Mouse (Mus musculus) gonadal fat pad, adult 2 months (tissue): ENCODE results near the gene A730061H03Rik. TPM values are rescaled to one million over a fixed set of nuclear protein-coding genes. Genes with fewer than 3 reads are reported as not detected.
A peak's percentile ranks its signal among the peaks of the same experiment; 100 is the strongest.

Experiments used
- DNase-seq: peaks from one replicate; pipeline ENCODE4 v3.0.0-alpha.2; 2012; ENCODE audit warnings: low read depth
- polyA plus RNA-seq: library from polyadenylated mRNA; depleted of rRNA; stranded (reverse); fragments of >200 nt; gene quantifications from 2 replicates; pipeline ENCODE4 v1.2.3, GENCODE M21; 2012

A730061H03Rik gene
- polyA plus RNA-seq, 1 experiment = 6.6 TPM

DNA sequence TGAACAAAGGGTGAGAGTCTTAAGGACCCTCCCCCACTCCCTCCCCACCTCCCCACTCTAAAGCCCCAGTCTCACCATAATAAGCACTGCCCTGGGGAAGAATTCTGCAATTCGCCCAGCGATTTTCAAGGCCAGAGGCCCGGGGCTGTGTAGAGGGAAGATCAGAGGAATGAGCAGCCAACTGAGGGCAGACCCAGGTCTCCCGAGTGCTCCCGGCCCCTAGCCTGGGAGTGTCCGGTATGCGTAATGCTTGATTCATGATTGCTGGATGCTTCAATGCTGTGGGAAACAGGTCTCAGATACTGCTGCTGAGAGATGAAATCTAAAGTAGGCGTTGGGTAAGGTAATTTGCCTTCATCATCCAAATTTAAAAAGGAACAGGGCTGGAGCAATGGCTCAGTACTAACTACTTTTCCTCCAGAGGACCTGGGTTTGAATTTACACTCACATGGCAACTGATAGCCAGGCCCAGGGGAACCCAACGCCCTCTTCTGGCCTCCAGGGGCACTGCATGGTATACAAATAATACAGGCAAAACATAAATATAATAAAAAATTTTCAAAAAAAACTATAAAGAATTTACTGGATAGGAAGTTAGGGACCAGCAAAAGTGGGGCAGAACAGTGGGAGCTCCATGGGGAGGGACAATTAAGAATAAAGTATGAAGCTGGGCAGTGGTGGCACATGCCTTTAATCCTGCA, 21.9 kb upstream of the A730061H03Rik start:
- DNase-seq = no peak

DNA sequence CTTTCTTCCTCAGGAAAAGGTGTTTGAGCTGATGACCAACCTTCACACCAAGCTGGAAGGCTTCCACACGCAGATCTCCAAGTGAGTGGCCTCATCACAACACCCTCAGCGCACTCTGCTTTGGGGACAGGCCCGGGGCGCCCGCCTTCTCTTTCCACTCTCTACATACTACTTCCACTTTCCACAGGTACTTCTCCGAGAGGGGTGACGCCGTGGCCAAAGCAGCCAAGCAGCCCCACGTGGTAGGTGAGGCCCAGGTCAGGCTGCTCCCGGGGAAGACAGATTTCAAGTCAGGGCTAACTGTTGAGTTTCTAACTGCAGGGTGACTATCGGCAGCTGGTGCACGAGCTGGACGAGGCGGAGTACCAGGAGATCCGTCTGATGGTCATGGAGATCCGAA, 20.5 kb upstream of the A730061H03Rik start:
- DNase-seq = no peak

DNA sequence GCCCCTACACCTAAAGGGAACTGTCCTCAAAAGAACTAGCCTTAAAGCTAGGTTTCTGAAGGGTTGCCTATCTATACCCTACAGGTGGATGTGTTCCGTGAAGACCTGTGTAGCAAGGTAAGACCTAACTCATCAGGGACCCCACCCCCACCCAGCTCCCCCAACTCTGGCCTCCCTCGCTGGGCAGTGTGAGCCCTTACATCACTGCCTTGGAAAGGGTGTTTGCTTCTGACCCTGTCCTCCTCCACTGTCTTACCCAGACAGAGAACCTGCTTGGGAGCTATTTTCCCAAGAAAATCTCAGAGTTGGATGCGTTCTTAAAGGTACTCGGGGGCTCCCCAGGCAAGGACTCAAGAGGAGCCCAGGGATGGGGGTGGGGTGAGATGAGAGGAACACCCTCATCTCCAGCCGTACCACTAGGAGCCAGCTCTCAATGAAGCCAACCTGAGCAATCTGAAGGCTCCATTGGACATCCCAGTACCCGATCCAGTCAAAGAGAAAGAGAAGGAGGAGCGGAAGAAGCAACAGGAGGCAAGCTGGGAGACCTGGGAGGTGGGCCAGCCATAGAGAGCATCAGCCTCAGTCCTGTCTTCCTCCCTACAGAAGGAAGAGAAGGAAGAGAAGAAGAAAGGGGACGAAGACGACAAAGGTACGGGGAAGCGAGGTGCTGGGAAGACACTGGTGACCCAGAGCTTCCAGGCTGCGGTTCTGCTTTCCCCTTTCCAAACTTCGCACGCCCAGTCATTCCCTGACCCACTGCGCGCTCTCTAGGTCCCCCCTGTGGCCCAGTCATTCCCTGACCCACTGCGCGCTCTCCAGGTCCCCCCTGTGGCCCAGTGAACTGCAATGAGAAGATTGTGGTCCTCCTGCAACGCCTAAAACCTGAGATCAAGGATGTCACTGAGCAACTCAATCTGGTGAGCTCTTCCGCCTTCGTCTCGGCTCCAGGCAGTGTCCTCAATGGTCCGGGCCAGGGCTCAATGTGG, 19.6 kb upstream of the A730061H03Rik start:
- DNase-seq = no peak

DNA sequence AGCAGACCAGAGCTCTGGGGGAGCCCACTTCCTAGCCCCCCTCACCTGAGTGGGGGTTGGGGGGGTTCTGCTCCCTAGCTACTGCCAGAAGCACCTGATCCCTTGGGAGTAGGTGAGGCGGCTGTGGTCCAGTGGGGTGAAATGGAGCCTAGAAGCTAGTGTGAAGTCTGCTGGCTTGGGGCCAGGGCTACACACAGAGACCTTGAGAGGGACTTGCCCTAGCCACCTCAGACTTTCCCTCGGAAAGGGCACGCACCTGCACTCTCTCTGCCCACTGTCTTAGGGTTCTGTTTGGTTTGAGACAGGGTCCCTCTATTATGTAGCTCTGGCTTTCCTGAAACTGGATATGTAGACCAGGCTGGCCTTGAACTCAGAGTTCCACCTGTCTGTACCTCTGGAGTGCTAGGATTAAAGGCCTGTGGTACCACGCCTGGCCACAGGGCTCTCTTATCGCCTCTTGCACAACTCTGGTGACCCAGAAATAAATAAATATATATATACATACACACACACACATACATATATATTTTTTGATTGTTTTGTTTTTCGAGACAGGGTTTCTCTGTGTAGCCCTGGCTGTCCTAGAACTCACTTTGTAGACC, 18.6 kb upstream of the A730061H03Rik start:
- no peak for DNase-seq

DNA sequence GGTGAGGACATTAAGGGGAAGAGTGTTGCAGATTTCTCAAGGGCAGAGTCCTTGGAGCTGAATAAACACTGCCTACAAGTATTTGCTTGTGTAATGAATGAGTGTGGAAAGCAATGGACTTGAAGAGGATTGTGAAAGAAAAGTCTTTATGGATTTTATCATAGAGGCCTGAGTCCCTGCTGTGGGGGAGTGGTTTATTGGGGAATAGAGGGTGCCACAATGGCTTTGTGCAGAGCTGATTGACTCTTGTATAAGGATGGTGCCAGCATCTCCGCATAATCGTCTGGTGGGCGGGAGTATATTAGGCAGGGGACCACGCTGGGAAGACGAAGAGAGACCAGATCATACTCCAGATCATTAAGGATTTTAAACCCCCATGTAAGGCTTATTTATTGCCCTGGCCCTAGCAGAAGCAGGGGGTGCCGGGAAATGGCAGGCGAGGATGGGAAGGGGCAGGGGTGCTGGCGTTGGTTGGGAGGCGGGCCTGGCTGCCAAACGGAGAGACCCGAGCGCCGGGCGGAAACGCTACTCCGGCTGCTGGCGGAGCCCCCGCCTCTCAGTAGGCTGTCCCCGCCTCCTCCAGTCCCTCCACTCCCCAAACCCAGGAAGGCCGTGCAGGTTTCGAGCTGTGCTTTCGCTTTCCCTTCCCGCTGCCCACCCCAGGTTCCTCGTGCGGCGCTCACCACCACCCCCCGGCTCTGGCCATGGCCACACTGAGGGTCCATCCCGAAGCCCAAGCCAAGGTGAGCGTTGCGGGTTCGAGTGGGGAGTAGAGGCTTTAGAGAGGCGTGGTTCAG, 17.9 kb upstream of the A730061H03Rik start, which contains the start of gene Psme1:
TSS of gene Psme1 (plus strand) at position 253 of the 797 bp plus-strand sequence.
- peak; percentile 75 for DNase-seq

DNA sequence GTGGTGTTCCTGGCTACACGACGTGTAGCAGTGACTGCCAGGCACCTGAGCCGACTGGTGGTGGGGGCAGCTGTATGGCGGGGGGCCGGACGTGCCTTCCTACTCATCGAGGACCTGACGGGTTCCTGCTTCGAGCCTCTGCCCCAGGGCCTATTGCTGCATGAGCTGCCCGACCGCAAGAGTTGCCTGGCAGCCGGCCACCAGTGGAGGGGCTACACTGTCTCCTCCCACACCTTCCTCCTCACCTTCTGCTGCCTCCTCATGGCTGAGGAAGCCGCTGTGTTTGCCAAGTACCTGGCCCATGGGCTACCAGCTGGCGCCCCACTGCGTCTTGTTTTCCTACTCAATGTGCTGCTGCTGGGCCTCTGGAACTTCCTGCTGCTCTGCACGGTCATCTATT, 16.2 kb upstream of the A730061H03Rik start:
- DNase-seq = no peak

DNA sequence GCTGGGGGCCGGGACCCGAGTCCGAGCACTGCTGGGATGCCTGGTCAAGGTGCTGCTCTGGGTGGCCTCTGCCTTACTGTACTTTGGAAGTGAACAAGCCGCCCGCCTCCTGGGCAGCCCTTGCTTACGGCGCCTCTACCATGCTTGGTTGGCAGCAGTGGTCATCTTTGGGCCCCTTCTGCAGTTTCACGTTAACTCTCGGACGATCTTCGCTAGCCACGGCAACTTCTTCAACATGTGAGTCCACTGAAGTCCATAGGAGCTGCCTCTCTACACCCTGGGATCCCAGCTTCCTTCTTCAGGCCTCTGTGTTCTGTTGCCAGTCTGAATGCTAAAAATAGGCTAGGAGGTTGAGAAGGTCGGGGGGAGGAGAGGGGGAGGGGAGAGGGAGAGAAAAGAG, 15.5 kb upstream of the A730061H03Rik start:
- DNase-seq = no peak

DNA sequence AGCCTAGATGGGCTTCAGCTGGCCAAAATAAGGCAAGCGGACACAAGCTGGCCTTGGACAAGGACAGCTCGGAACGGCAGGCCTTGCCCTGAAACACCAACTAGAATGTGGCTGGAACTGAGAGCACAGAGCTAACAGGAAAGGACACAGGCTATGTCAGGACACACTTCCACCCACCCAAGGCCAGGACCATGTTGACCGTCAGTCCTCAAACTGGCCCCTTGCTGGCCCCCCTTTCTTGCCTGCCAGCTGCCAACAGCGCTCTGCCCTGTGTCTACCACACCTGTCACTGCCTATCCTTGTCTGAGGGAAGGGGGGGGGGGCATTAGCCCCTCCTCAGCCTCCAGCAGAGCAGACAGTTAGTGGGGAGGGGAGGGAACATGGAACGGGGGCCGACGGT, 15.1 kb upstream of the A730061H03Rik start, which contains the start of gene Fitm1:
TSS of gene Fitm1 (plus strand) at position 316 of the 400 bp plus-strand sequence.
- DNase-seq = no peak

DNA sequence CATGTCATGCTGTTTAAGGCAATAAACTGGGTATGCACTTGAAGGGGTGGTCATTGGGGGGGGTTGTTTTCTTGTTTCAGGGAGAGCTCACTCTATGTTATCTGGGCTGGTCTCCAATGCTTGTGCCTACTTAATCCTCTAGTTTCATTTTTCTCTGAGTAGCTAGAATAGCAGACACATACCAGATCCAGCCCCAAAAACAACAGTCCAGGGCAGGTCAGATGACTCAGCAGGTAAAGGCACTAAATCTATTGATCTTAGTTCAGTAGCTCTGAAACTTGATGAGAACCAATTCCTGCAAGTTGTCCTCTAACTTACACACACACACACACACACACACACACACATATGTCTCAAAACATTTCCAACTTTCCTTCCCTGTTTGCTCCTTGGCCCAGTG, 11.6 kb upstream of the A730061H03Rik start:
- no peak for DNase-seq

DNA sequence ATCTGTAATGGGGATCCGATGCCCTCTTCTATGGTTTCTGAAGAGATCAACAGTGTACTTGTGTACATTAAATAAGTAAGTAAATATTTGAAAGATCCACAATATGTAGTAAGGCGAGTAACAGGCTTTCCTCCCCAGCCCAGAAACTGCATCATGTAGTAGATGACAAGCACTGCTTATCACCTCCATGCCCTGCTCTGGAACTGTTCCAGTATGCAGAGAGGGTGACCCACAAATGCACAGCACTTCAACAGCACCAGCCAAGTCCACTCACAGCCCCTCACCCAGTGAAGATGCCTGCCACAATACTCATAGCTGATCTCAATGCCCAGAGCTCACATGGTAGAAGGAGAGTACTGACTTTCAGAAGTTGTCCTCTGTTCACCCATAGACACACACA, 10.4 kb upstream of the A730061H03Rik start:
- no peak for DNase-seq

DNA sequence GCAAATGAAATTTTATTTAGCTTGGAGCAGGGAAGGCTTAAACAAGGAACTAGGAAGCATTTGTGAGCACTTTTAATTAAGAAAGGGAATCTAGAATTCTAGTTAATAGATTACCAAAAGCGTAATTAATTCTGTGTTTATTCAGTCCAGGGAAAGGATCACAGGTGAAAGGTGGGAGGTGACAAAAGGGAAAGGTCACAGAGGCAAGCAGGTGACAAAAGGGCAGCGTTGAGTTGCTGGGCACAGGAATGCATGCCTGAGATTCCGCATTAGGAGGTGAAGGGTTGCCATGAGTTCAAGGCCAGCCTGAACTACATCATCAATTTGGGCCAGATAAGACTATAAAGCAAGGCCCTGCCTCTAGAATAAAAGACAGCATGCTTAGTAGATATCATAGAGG, 7.3 kb upstream of the A730061H03Rik start:
- DNase-seq = no peak

DNA sequence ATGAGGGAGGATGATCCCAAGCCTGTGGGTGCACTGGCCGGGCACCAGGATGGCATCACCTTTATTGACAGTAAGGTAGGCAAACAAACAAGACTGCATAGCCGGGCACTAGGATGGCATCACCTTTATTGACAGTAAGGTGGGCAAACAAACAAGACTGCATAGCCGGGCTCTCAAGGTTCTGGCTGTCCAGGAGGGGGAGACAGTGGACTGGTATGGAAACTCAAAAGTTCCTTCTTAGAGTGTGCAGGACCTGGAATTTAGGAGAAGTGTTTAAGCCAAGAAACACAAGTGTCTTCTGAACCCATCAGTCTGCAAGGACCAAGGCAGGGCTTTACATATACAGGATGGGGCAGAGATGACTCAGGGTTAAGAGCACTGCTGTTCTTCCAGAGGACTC, 5.5 kb upstream of the A730061H03Rik start:
- no peak for DNase-seq

DNA sequence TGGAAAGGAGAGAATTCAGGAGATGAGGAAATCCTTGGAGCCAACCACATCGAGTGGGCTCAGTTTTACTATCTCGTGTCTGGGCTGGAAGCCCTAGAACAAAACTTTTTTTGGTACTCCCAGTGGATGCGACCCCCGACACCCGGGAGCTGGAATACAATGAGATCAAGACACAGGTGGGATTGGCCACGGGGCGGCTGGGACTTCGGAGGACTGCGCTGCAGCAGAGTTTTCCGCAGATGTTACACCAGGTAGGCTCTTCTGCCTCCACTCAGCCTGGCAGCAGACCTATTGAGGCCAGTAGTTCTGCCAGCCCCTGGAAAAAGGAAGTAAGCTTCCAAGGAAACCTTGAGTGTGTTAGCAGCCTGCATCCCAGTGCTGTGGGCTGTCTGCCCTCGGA, 3.0 kb upstream of the A730061H03Rik start:
- DNase-seq = no peak

DNA sequence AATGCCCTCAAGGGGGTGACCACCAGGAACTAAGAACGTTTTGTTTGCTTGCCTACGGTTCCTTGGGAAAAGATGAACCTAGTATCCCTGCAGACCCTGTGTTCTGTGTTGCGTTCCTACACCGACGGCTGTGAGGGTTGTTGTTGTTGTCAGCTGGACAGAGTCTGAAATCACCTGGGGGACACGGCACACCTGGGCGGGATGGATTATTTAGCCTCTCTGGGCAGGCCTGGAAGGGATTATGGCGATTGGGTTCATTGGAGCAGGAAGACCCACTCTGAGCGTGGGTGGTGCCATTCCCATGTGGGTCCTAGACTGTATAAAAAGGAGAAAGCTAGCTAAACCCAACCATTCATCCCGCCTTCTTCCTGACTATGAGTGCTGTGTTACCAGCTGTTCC, 1.7 kb upstream of the A730061H03Rik start:
- no peak for DNase-seq

DNA sequence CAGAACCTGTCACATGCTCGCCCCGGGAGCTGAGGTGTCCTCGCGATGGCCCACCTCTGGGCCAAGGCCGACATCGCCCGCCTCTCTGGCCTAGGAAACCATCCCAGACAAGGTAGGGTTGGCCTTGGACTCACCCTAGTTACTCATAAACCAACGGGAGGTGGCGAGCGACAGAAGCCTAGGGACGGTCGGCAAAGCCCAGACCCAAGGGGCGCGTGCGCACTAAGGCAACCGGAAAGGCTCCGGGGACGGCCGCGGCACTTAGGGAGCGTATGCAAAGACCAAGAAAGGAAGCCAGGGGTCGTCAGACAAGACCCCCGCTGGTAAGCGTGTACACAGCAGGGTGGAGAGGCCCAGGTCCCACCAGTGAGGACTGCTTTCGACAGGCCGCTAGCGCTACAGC, 406 bp downstream of the A730061H03Rik start, which contains the start of gene Dcaf11:
TSS of gene Dcaf11 (plus strand) at position 208 of the 403 bp plus-strand sequence.
- no peak for DNase-seq

DNA sequence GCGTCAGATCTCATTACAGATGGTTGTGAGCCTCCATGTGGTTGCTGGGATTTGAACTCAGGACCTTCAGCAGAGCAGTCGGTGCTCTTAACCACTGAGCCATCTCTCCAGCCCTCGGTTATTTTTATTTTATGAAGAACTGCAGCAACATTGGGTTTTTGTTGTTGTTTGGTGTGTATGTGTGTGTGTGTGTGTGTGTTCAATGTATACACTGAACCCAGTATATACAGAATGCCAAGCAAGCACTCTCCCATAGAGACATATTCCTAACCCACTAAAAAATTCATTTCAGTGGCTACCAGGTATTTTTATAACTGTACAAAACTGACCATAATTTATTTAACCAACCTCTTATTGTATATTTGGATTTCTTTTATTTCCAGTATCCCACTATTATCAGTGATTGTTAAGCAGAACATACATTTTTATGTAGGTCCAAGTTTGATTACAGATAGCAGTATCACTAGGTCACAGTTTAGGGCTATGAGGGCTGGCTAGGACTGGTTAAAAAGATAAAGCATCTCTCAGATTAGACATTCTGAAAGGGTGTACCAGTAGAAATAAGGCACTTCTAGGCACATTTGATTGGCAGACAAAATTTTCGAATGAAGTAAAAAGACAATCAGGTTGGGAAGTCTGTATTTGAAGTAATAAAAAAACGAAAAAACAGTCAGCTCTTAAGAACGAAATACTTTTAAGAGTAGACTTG, 1.3 kb downstream of the A730061H03Rik start:
- DNase-seq = no peak

DNA sequence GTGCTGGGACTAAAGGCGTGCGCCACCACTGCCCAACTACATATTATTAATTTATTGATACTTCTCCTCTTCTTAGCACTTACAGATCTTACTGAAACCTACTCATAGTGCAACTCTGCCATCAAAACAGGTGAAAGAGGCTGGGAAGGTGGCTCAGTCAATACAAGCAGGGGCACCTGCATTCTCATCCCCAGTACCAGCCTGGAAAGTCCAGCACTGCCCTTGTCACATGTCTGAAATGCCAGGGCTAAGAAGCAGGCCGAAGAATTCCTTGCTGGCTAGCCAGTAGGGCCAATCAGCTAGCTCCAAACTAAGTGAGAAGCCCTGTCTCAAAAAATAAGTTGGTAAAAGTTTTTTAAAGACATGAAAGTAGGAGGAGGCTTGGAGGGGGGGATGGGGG, 2.6 kb downstream of the A730061H03Rik start:
- no peak for DNase-seq

DNA sequence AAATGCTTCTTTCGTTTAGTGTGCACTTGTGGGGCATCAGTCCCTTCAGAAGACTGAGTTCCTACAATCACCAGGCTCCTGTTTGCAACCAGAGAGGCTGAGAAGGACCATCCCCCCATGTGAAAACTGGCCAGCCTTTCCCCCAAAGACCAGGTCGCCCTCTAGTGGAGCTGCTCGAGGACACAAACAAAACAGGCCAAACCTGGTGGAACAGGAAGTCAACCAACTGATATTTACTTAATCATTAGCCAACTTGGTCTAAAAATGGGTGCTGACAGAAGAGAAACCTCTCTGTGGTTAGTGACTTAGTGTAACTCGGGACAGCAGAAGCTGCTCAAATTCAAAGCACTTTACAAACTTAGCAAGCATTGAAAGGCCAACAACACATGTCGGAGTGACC, 3.2 kb downstream of the A730061H03Rik start:
- no peak for DNase-seq

DNA sequence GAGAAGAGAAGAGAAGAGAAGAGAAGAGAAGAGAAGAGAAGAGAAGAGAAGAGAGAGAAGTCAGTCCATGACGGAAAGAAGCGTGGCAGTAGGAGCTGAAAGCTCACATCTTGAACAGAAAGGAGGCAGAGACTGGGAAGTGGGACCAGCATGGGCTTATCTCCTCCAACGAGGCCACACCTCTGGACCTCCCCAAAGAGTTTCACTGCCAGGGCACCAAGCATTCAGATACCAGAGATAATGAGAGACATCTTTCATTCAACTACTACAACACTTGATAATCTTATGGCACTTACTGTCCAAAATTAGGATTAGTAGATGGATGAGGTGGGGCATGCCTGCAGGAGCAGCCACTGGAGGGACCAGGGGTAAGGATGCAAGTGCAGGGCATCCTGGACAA, 4.4 kb downstream of the A730061H03Rik start:
- no peak for DNase-seq

DNA sequence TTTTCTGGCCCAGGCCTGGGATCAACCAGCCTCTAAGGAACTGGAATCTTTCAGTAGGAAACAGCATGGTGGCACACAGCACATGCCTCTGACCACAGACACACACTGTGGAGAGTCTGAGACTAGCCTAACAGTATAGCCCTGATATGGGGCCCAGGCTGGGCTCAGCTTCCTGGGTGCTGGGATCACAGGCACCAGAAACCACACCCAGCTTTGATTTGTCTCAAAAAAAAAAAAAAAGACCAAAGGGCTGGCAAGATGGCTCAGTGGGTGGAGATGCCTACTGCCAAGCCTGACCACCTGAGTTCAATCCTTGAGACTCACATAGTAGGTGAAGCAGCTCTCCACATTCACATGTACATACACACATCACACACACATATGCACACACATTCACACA, 5.6 kb downstream of the A730061H03Rik start:
- no peak for DNase-seq

DNA sequence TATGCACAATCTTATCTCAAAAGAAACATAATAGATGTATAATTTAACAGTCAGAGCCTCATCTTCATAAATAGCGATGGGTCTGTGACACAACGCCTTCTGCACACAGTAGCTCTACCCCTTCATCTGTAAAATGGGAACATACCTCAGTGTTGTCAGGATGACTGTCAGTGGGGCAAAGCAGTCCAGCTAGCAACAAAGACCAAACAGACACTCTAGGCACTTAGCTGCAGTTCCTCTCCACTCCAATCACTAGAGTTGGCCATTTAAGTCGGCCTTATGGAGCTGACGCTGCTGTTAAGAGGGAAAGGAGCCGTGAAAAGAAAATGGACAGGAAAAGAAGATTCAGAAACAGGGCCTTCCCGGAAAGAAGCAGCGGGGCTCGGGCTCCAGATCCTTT, 8.4 kb downstream of the A730061H03Rik start:
- DNase-seq = no peak
